Mouse (Mus musculus) heart, postnatal 0 days (tissue): ENCODE results near the gene Numb.

Source experiments
- CTCF ChIP-seq: IDR thresholded peaks from 2 replicates; pipeline ENCODE4 v1.5.1; 2016; ENCODE audit warnings: antibody characterized with exemption, control low read depth, low read depth
- EP300 ChIP-seq: IDR thresholded peaks from 2 replicates; pipeline ENCODE4 v1.6.1; 2016; ENCODE audit warnings: antibody characterized with exemption, low read depth

GRCm38 (mm10) chr12:83921535-83922381, at the start of gene Numb:
- TF ChIP-seq EP300 (no peak), CTCF (no peak)
